Mouse (Mus musculus) neural tube, embryonic 14.5 days (tissue): ENCODE measurements around the gene Scaper. TPM values are rescaled to one million over a fixed set of nuclear protein-coding genes. Genes with fewer than 3 reads are reported as not detected.

ENCODE experiments used
- ATAC-seq: fragments of 200-750 bp; cut with Nextera tagmentation; 2 replicates; pipeline ENCODE4 v1.8.0; 2017; ENCODE audit warnings: low read depth, mild to moderate bottlenecking, moderate TSS enrichment, moderate library complexity
- H3K27ac ChIP-seq: fragments of 300-500 bp; sonication (generic); 2 replicates; pipeline ENCODE4 v1.5.1; 2014; ENCODE audit warnings: low read depth, mild to moderate bottlenecking, control low read depth, low read length, moderate library complexity, mixed read lengths
- H3K27me3 ChIP-seq: fragments of 300-500 bp; sonication (generic); 2 replicates; pipeline ENCODE4 v1.6.1; 2014; ENCODE audit warnings: low read length; ENCODE audit not compliant: control insufficient read depth, insufficient read depth
- H3K36me3 ChIP-seq: fragments of 300-500 bp; sonication (generic); 2 replicates; pipeline ENCODE4 v1.6.1; 2014; ENCODE audit warnings: low read length, mixed read lengths; ENCODE audit not compliant: control insufficient read depth, insufficient read depth
- H3K4me1 ChIP-seq: fragments of 300-500 bp; sonication (generic); 2 replicates; pipeline ENCODE4 v1.6.1; 2014; ENCODE audit warnings: low read length; ENCODE audit not compliant: control insufficient read depth, insufficient read depth
- H3K4me2 ChIP-seq: fragments of 300-500 bp; sonication (generic); 2 replicates; pipeline ENCODE4 v1.6.1; 2014; ENCODE audit warnings: mild to moderate bottlenecking, low read depth, low read length, control low read depth
- H3K4me3 ChIP-seq: fragments of 300-500 bp; sonication (generic); 2 replicates; pipeline ENCODE4 v1.5.1; 2014; ENCODE audit warnings: low read depth, low read length, control low read depth, mixed read lengths
- H3K9ac ChIP-seq: fragments of 300-500 bp; sonication (generic); replicated peaks from 2 replicates; pipeline ENCODE4 v1.6.1; 2014; ENCODE audit warnings: low read depth, mild to moderate bottlenecking, control low read depth, low read length, mixed read lengths
- H3K9me3 ChIP-seq: fragments of 300-500 bp; sonication (generic); 2 replicates; pipeline ENCODE4 v1.6.1; 2016; ENCODE audit warnings: low read length; ENCODE audit not compliant: control insufficient read depth
- WGBS: fragments of 180-500 bp; shearing (Covaris S2); extraction: QIAGEN DNeasy Blood & Tissue Kit; methylation state at CpG from one replicate; pipeline ENCODE4 v1.1.7; 2014; 5-methylcytosine and 5-hydroxymethylcytosine counted together
- polyA plus RNA-seq: library from polyadenylated mRNA; unstranded; fragments of >200 nt; fragmentation: Nextera tagmentation; extraction: Ambion mirVana; gene quantifications from 2 replicates; pipeline ENCODE4 v1.2.1, GENCODE M21; 2014

Scaper gene
- polyA plus RNA-seq, 1 experiment from 2014 or later: 51.1 TPM

GRCm38 (mm10) chr9:55646444-55646843, 291.5 kb downstream of the Scaper start:
- no peak overlapping the region for H3K27ac ChIP-seq
- no peak overlapping the region for H3K4me3 ChIP-seq
- no peak overlapping the region for H3K4me2 ChIP-seq
- H3K4me1 ChIP-seq: no peaks in the 10 kb centered on the region
- no peak for ATAC-seq
- H3K9me3 ChIP-seq: no peaks in the 10 kb centered on the region
- H3K27me3 ChIP-seq: no peaks in the 10 kb centered on the region
- no peak overlapping the region for H3K9ac ChIP-seq
- 88% methylated on average over 2 of the region's 2 CpGs for WGBS
- no peaks in the 10 kb centered on the region for H3K36me3 ChIP-seq

GRCm38 (mm10) chr9:55626990-55627389, 310.9 kb downstream of the Scaper start:
- Histone ChIP-seq H3K27me3 (no peaks in the 10 kb centered on the region), H3K4me1 (no peaks in the 10 kb centered on the region), H3K27ac (no peak overlapping the region), H3K9ac (no peak overlapping the region), H3K36me3 (no peaks in the 10 kb centered on the region), H3K9me3 (no peaks in the 10 kb centered on the region), H3K4me3 (no peak overlapping the region), H3K4me2 (no peak overlapping the region)
- no peak for ATAC-seq
- WGBS: 79% methylated on average over 5 of the region's 5 CpGs

GRCm38 (mm10) chr9:55614711-55615110, 323.2 kb downstream of the Scaper start:
- Histone ChIP-seq H3K27me3 (no peaks in the 10 kb centered on the region), H3K4me3 (no peak overlapping the region), H3K4me1 (no peaks in the 10 kb centered on the region), H3K9ac (no peak overlapping the region), H3K9me3 (no peaks in the 10 kb centered on the region), H3K36me3 (no peaks in the 10 kb centered on the region), H3K4me2 (no peak overlapping the region), H3K27ac (no peak overlapping the region)
- no peak for ATAC-seq
- WGBS: 91% methylated on average over 3 of the region's 3 CpGs

GRCm38 (mm10) chr9:55609751-55610150, 328.2 kb downstream of the Scaper start:
- Histone ChIP-seq H3K27ac (no peak overlapping the region), H3K36me3 (no peaks in the 10 kb centered on the region), H3K9ac (no peak overlapping the region), H3K4me1 (no peaks in the 10 kb centered on the region), H3K9me3 (no peaks in the 10 kb centered on the region), H3K4me3 (no peak overlapping the region), H3K4me2 (no peak overlapping the region), H3K27me3 (no peaks in the 10 kb centered on the region)
- 84% methylated on average over 4 of the region's 4 CpGs for WGBS
- no peak for ATAC-seq

- no peaks in the 10 kb centered on the region for H3K4me1 ChIP-seq
- H3K36me3 ChIP-seq: no peaks in the 10 kb centered on the region
- no peak overlapping the region for H3K4me3 ChIP-seq
- no peak for ATAC-seq
- no peak overlapping the region for H3K9ac ChIP-seq
- H3K27ac ChIP-seq: no peak overlapping the region
- no peaks in the 10 kb centered on the region for H3K27me3 ChIP-seq
- no peak overlapping the region for H3K4me2 ChIP-seq
- 10% methylated on average over 7 of the region's 7 CpGs for WGBS
- no peaks in the 10 kb centered on the region for H3K9me3 ChIP-seq
These were observed 329.0 kb downstream of the Scaper start for GRCm38 (mm10) chr9:55608701-55609531.

- ATAC-seq: no peak
- H3K27ac ChIP-seq: no peak overlapping the region
- H3K4me1 ChIP-seq: no peaks in the 10 kb centered on the region
These were observed 339.3 kb downstream of the Scaper start for GRCm38 (mm10) chr9:55598594-55598993.

GRCm38 (mm10) chr9:55586141-55586540, 351.8 kb downstream of the Scaper start:
- Histone ChIP-seq H3K4me2 (no peak overlapping the region), H3K4me1 (no peaks in the 10 kb centered on the region), H3K4me3 (no peak overlapping the region), H3K36me3 (no peaks in the 10 kb centered on the region), H3K9ac (no peak overlapping the region), H3K27ac (no peak overlapping the region), H3K9me3 (no peaks in the 10 kb centered on the region), H3K27me3 (no peaks in the 10 kb centered on the region)
- ATAC-seq: no peak
- 91% methylated on average over 6 of the region's 6 CpGs for WGBS

More at GRCm38 (mm10) chr9:55598594-55598993, 339.3 kb downstream of the Scaper start:
- Histone ChIP-seq H3K9me3 (no peaks in the 10 kb centered on the region), H3K36me3 (no peaks in the 10 kb centered on the region), H3K27me3 (no peaks in the 10 kb centered on the region), H3K4me2 (no peak overlapping the region), H3K9ac (no peak overlapping the region), H3K4me3 (no peak overlapping the region)

GRCm38 (mm10) chr9:55581414-55581813, 356.5 kb downstream of the Scaper start:
- H3K9ac ChIP-seq: no peak overlapping the region; the same call in 1 of the 2 replicates
- H3K36me3 ChIP-seq: no peaks in the 10 kb centered on the region
- WGBS: 28% methylated on average over 3 of the region's 3 CpGs
- H3K27me3 ChIP-seq: no peaks in the 10 kb centered on the region
- H3K4me3 ChIP-seq: no peak overlapping the region
- H3K4me1 ChIP-seq: no peaks in the 10 kb centered on the region
- ATAC-seq: no peak
- H3K4me2 ChIP-seq: no peak overlapping the region
- H3K9me3 ChIP-seq: no peaks in the 10 kb centered on the region
- H3K27ac ChIP-seq: no peak overlapping the region

- no peak for ATAC-seq
- WGBS: 81% methylated on average over 1 of the region's 1 CpGs
- H3K9me3 ChIP-seq: no peaks in the 10 kb centered on the region
- H3K27me3 ChIP-seq: no peaks in the 10 kb centered on the region
- no peaks in the 10 kb centered on the region for H3K4me1 ChIP-seq
- no peak overlapping the region for H3K4me2 ChIP-seq
- no peak overlapping the region for H3K4me3 ChIP-seq
- H3K36me3 ChIP-seq: no peaks in the 10 kb centered on the region
- no peak overlapping the region for H3K27ac ChIP-seq
- no peak overlapping the region for H3K9ac ChIP-seq
These were observed 361.3 kb downstream of the Scaper start for GRCm38 (mm10) chr9:55576571-55576970.
